Mouse (Mus musculus): Measurements from ENCODE around the gene Arhgef28. TPM values are rescaled to one million over a fixed set of nuclear protein-coding genes. Genes with fewer than 3 reads are reported as not detected.

Arhgef28 gene
- total RNA-seq, 2 experiments from 2014 or later: 2.3 to 3.6 TPM

DNA sequence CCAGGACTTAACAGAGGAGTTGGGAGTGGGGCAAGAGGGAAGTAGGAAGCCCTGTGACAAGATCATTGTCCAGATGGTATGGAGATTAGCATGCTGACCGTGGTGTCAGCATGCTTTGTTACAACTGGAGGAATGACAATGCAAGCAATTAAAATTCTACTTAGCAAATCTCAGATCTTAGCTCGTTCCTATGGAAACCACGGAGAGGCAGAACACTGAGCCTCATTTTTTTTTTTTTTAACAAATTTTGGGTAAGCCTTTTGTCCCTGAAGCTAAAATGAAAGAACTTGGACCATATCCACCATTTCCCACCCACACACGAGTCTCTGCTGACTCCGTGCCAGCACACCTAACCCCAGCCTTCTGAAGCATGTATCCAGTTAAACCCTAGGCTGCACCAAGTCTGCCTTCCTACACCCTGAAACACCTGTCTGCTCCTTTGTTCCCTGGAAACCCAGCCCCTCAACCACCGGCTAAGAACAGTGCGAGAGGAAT, 246.8 kb downstream of the Arhgef28 start:
- no peak for DNase-seq

DNA sequence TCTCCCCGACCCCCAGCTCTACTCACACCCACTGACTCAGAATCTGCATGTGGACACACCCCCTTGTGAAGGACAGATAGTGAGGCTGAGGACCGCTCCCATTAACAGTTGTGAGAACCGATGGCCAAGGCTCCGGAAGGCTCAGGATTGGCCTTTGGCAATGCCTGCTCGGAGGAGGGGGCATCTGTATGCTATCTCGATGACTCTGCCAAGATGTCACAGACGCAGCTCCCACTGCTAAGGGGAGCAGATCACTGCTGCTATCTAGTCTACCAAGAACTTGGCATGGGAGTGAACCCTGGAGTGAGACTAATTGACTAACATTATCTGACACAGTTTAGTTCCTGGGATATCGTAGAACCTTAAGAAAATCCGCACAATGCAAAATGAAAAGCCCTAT, 250.5 kb downstream of the Arhgef28 start:
- no peak for DNase-seq

DNA sequence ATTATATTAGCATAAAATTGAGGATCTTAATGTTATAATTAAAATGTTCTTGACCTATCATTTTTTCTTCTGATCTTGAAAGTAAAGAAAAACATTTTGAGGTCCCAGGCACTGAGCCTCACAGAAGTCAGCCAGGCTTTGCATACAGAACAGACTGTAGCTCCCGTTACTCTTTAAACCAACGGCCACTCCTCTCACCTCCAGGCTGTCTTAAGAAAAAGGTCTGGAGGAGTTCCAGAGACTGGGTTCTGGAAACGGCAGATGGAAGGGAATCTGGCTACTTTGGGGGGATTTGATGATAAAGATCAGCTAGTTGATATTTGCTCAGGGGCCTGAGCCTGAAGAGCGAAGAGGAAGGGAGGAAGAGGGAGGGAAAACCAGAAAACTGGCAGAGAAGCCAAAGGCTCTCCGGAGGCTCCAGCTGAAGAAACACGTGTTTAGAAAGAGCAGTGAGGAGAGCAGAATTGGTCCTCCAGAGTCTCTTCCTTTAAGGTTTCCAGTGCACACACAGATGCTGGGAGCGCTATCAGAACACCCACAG, 251.2 kb downstream of the Arhgef28 start:
- DNase-seq: no peak

DNA sequence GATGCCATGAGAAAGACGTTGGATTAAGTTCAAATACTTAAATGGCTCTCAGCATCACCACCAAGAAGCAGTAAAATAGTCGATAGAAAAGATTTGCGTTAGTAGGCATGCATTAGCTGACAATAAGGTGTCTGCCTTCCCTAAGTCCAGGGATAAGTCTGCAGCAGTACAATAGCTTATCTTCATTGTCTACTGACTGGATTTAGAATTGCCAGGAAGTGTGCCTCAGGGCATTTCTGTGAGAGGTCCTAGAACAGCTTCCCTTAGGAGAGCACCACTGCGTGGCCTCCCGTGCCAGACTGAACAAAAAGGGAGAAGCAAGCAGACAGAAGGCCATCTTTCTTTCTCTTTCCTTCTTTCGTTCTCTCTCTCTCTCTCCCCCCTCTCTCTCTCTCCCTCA, 252.2 kb downstream of the Arhgef28 start:
- DNase-seq: no peak

DNA sequence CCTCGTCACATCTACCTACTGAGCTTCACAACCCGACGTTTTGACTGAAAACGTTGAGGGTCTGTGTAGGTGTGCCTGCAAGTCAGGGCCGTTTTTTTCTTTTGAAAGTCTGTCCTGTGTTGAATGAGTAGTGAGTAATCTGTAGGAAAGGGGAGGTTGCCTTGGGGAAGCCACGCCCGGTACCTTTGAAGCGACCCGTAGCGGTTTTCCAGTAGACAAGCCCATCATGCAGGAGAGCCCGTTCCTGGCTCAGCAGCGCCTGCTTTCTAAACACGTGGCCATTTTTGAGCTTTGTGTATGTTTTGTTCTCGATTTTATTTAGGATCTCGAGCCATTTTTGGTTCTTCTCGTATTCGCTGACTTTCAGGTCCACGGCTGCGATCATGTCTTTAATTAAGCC, 252.7 kb downstream of the Arhgef28 start:
- DNase-seq: no peak

DNA sequence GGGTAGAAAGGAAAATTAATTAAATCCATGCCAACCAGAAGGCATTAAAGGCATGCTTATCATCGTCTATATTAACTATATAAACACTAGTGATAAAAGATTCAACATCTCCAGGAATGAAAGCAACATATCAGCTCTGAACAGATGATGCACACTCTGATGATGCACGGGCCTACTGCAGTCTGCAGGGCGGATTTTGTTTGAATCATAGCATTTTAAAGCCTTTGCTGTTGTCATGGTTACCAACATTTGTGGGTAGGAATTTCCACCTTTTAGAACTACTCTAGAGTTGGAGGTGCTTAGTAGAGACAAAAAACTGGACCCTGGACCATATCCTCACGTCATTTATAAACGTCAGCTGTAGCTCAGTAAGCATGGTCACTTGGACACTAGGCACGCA, 257.4 kb downstream of the Arhgef28 start:
- DNase-seq: no peak

DNA sequence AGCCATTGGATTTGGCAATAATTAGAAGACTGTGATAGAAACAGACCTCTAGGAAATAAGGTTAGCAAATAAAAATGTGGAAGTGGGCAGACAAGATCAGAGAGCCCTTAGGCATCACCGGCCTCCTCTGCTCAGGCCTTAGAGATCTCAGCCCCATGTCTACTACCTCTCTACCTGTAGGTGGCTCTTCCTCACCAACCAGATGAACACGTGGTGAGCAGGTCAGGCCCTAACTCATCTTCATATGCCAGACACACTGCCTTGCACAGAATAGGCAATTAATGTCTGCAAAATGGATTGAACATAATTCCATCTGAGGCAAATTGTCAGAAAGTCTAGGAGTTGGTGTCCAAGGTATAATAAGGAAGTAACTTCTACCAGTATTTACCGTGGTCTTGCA, 258.6 kb downstream of the Arhgef28 start:
- DNase-seq: no peak

DNA sequence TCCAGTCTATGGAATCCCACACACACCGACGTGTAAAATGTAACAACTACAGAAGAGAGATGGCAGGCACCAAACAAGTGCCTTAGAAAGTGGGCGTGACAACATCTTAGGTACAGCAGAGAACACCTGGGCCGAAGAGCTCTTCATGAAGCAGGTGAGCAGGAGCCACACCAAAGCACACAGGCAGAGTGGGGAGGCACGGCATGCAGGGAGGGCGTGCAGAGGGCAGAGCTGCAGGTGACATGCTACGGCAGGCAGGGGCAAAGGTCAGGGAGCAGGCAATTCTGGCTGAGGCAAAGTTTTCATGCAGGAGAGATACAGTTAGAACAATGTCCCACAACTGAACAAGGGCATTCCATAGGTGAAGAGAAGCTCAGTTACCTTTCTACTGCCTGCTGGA, 259.8 kb downstream of the Arhgef28 start:
- DNase-seq: no peak

DNA sequence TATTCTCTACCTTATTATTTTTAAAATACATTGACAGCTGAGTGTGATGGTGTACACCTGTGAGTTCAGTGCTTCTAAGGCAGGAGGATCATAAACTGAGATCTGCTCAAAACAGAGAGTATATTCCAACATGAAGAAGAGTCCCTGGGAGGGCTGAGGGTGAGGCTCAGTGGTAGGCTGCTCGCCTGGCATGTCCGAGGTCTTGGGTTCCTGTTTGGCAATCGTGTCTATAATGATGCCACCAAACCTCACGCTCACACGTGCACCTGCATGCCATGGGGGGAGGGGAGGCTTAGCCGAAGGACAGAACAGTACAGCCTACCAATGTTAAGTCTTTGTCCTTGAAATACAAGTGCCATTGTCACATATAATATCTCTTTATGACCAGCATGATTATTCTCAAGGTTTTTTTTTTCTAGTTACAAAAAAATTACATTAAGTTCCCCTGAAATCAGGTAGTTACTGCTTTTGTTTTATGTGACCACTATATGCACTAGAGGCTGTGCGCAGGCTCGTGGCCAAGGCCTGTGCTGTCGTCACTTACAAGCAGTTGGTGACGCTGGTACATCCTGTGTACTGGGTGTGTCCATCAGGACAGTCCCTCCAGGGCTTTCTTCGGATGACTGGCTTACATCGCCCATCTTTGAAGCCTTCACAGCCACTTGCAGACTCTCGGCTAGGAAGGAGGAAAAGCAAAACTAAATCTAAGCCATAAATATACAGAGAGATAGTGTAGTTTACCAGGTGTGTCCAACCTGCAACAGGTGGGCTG, 264.1 kb downstream of the Arhgef28 start:
- DNase-seq: no peak

DNA sequence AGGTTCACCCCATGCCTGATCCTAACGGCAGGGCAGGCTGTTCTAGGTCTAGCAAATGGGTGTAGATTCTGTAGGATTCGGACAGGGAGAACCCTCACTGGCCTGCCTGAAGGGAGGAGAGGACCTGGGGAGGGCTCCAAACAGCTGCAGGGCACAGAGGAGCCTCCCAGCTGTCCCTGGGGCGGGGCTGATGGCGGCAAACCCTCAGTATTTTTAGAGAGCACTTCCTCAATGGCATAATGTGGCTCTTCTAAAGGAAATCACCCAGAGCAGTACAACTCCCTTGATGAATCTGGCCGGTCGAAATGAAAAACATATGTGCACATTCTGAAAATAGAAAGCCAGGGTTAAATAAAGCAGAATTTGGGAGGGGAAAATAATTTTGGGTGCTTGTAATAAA, 265.1 kb downstream of the Arhgef28 start:
- peak; percentile 57 for DNase-seq

DNA sequence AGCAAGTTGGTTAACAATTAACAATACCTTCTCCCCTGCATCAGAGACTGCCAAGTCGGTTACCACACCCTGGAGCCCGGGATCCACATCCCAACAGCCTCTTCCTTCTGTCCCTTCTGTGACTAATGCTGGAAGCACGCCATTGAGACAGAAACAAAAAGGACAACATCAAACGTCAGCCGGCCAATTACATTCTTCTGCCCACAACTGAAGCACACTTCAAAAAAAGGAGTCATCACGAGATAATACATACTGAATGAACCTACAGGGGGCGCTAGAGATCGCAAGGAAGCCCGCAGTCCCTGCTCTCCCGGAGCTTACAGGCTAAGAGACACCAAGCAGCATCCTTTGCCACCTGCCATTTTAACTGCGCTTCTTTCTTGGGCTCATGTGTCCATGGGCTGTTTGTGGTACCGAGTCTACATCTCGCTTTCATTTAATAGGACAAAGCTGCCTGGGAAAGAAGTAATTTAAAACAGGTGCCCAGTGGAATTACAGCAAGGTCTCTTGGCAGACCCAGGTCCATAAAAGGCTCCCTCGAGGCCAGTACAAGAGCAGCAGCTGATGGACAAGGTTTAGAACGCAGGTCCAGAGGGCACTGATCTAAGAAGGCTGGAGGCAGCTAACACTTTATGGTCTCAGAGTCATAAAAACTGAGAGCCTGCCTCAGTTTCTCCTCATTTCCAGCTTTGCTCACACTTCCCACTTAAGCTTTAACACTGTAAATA, 266.6 kb downstream of the Arhgef28 start:
- no peak for DNase-seq

DNA sequence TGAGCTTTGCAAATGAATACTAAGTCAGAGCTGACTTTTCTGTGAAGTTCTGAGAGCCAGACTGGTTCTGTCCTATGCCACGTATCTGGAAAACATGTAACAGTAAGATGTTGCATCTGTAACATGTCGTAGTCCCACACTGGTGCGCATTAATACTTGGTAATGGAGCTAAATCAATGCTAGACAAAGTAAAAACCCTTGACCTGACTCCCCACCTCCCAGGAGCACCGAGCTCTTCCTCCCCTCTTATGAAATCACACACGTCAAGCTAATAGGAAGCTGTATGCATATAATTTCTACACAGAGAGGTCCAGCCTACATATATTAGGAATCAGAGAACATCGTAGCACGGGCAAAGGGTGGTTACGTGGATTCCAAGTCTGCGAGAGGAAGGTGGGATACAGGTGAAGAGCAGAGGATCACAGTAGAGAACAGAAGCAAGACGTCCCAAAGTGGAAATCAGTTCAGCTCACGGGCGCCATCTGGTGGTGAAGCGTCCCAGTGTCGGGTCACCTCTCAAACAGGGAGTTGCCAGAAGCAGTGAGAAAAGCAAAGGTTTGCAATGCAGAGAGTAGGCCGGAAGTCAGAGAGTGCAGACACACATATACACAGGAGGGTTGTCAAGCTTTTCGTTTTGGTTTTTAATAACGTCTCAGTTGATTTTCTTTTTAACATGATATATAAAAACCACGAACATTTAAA, 267.5 kb downstream of the Arhgef28 start:
- DNase-seq: peak; percentile 69

DNA sequence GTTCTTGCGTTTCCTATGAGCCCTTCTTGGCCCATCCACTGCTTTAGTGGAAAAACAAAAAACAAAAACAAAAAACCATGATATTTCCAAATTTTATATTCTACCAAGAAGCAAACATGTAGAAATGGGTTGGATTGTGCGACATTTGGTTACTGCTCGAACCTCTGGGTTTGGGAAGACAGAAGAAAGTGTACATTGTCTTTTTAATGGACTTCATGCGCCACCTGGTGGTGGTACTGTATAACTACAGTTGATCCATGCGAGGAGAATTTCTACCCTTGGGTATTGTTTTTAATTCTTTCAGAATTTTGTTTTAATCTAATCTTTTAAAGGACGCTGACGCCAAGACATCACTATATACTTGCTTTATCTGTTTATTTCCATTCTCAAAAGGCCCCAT, 268.3 kb downstream of the Arhgef28 start:
- no peak for DNase-seq

DNA sequence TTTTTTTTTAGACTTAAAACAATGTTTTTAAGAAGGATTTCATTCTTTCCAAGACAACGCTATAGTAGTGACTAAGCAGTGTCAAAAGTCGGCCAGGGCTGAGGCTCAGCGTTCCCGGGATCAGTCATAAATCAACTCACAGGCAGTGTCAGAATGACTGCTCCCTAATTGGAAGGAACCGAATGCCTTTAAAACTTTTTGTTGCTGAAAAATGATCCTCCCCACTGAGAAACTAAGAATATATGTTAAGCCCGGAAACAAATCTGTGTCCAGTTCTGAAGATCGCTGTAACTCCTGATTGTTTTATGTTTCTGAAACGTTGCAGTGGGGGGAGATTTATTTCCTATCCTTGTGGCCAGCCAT, 278.1 kb downstream of the Arhgef28 start:
- DNase-seq: no peak

DNA sequence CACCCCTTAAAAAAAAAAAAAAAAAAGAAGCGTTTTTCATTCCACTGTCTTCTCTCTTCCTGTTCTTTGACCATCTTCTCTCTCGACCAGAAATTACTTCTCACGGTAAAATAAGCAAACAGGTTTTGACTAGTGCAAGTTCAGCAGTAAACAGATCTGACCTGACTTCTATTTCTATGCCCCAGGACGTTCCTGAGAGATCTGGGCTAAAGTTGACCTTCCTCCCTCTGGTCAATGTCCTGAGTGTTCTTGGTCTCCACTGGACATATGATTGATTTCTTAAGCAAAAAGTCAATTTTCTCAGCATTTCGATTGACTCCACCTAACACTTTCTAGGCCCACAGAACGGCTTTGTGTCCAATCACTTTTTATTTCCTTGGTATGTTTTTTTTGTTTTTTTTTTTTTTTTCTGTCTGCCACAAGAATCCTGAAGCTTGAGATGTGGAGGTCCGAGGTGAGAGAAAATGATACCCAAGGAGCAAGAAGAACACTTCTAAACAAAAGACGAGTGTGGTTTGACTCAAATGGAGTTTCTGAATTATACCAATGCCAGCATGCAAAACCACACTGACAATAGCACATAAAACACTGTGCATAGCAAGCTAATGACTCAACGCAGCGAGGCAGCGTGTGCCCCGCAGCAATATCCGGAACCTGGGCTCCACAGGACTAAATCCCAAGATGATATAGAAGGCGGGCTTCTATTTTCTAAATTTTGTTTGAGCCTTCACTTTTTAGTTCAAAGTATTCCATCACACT, 278.7 kb downstream of the Arhgef28 start:
- no peak for DNase-seq

DNA sequence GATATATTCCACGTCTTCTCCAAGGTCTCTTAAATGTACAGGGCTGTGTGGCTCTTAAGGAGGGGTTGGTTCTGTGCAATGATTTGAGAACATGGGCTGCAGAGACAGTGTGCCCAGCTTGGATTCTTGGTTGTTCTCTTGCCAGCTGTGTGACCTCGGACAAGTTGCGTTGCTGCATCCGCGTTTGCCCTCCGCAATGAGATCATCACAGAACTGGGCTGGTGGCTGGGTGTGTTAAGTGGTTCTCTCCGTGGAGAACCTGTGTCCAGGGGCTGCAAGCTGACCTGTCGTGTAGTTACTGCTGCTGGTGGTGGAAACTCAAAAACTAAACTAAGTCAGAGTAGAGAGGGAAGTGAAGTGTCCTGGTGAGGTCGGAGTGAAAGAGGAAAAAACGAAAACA, 279.9 kb downstream of the Arhgef28 start:
- no peak for DNase-seq

DNA sequence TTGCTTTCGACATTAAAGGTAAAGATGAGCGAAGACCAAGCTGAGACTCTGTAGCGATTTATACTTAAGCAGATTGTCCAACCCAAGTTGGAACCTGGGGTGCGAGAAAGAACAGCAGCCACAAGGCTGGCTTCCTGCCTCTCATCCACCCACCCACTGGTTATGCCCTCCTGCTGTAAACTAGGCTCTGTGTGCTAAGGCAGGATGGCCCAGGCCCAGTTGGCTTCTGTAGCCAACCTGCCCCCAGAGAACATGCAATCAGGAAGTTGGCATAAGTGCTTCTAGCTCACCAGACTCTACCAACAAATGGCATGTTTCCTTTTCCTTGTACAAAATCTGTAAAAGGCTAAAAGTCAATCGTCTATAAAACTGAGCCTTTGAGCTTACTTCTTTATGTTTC, 283.2 kb downstream of the Arhgef28 start:
- DNase-seq: no peak

DNA sequence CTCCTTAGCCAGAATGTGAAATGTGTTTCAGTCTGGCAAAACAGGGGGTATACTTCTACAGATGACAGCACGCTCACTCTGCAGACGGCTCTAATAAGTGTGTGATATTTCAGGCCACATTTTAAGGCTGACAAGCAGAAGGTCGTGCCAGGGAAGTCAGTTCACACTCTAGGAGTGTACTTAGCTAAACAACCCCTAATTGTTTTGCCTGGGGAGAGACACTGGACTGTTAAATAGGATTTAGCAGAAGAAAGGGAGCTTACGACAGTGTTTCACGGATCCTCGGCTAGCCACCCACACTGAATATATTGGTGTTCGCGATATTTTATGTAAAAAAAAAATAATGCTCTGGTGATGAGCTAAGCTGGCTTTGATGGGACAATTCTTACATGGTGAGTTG, 286.6 kb downstream of the Arhgef28 start:
- DNase-seq: no peak

DNA sequence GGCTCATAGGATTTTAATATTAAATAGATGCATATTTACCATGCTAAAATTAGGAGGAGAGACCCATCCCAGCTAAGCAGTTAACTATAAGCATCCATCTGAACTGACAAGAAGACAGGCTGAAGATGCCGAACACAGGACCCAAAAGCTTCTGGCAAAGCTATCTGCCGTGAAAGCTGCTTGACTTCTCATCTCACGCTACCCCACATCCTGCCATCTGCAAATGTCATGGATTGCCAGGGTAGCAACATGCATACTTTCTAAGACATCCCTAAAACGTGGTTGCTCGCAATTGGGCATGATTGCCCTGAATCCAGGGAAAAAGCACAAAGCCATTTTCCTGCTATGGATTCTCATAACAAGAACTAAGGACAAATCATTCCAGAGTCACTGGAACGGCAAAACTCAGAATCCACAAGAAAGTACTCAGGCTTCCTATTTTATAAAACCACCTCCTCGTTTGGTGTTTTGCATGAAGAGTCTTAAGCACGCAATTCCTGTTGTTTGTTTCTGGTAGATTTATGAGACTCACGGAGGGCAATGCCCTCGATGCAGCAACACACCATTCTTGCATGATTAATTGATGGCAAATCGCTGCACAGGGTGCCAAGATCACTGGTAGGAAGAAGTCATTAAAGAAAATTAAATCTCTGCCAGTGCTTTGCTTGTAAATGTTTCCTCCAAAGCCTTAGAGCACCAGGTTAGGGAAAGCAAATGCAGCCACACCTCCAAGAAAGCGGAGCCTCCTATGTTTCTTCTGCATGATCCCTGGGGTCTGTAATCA, 287.9 kb downstream of the Arhgef28 start:
- no peak for DNase-seq

DNA sequence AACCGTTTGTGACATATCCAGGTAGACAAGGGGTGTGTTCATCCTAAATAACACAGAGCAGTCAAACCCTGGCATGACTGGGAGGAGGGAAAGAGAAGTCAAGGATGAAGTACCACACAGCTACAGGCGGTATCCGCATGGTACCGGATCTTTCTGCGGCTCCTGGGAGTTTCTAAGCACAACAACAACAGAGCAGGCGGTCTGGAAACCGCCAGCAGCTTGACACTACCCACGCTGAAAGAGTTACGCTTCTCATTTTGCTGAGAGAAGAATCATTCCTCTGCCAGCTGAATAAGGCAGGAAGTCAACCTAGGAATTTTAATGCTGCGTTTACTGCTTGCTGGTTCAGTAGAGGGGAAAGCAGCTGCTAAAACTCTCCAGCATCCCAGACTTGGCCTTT, 295.2 kb downstream of the Arhgef28 start:
- DNase-seq: no peak

DNA sequence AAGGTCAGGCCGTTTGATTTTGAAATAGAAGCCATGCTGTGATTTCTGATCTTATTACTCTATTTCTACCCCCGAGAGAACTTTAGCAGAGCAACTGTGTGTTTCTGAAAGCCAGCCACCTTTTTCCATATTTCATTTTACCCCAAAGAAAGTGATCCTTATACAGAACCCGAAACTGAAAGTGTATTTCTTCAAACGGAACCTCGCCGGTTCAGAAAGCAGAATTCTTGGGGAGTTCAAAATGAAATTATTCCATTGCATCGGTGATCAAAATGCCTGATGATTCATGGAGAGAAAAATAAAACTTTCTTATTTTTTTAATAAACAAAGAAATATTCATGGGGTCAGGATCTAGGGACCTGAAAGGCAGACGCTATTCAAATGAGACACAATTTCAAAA, 303.4 kb downstream of the Arhgef28 start:
- DNase-seq: no peak

Data from gastrocnemius, postnatal 25 days (tissue).